Mouse (Mus musculus) megakaryocyte, embryonic 14.5 days (primary cell): ENCODE measurements around the gene Jpt1. TPM values are rescaled to one million over a fixed set of nuclear protein-coding genes. Genes with fewer than 3 reads are reported as not detected.
"Not testable (repeated sequence)": the region's sequence is repeated elsewhere in the genome, so short reads cannot be mapped to it uniquely, and the experiment has no call there.

Experiments
- H3K27me3 ChIP-seq: replicated peaks from 2 replicates; pipeline ENCODE3; 2012; ENCODE audit warnings: inconsistent platforms
- H3K36me3 ChIP-seq: replicated peaks from 2 replicates; pipeline ENCODE3; 2012; ENCODE audit warnings: low read length, inconsistent platforms, mixed read lengths
- H3K4me1 ChIP-seq: 2 replicates; pipeline ENCODE4 v1.6.1; 2012; ENCODE audit warnings: inconsistent platforms
- H3K4me3 ChIP-seq: replicated peaks from 2 replicates; pipeline ENCODE3; 2012; ENCODE audit warnings: moderate library complexity, mild to moderate bottlenecking, inconsistent platforms
- H3K9me3 ChIP-seq: 2 replicates; pipeline ENCODE4 v1.6.1; 2012; ENCODE audit warnings: inconsistent platforms
- FLI1 ChIP-seq: IDR thresholded peaks from 2 replicates; pipeline ENCODE4 v1.6.1; 2012; ENCODE audit warnings: low read length, inconsistent platforms, mixed read lengths
- GATA1 ChIP-seq: IDR thresholded peaks from 3 replicates; pipeline ENCODE4 v1.6.1; 2012; ENCODE audit warnings: mixed read lengths, low read length, inconsistent platforms, borderline replicate concordance
- polyA plus RNA-seq: library from polyadenylated mRNA; stranded (reverse); fragments of >175 nt; gene quantifications from 2 replicates; pipeline ENCODE4 v1.2.3, GENCODE M21; 2012; ENCODE audit warnings: low replicate concordance; ENCODE audit not compliant: insufficient read depth

The Jpt1 gene
- polyA plus RNA-seq, 1 experiment: 807 TPM

- Histone ChIP-seq H3K9me3 (no peaks in the 10 kb centered on the region), H3K36me3 (peaks cover 39% of the 10 kb centered on the region), H3K4me3 (no peak overlapping the region), H3K4me1 (peaks cover 69% of the 10 kb centered on the region), H3K27me3 (no peaks in the 10 kb centered on the region)
- TF ChIP-seq FLI1 (no peak), GATA1 (no peak)
Measured at GRCm38 (mm10) chr11:115478296-115478938, 35.8 kb downstream of the Jpt1 start.

DNA sequence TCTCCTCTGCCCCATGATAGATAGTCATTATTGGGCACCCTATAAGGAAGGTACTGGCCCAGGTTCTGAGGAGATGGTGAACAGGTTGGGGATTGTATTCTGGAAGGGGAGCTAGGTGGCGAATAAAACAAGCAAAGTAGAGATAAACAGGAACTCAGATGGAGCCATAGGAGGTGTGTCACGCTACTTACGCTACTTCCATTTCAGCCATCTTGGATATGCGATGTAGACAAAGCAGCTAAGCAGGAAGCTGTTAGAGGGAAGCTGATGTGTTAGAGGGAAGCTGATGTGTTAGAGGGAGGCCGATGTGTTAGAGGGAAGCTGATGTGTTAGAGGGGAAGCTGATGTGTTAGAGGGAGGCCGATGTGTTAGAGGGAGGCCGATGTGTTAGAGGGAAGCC lies 36.8 kb downstream of the Jpt1 start:
- H3K36me3 ChIP-seq: peaks cover 32% of the 10 kb centered on the region
- not testable (repeated sequence) for H3K9me3 ChIP-seq, H3K27me3 ChIP-seq
- peaks cover 72% of the 10 kb centered on the region for H3K4me1 ChIP-seq
- H3K4me3 ChIP-seq: peak overlapping the region; percentile 62

- H3K9me3 ChIP-seq, H3K27me3 ChIP-seq: not testable (repeated sequence)
- Histone ChIP-seq H3K36me3 (peaks cover 28% of the 10 kb centered on the region), H3K4me1 (peaks cover 66% of the 10 kb centered on the region), H3K4me3 (peak overlapping the region; percentile 75)
Measured at GRCm38 (mm10) chr11:115476630-115477029, 37.6 kb downstream of the Jpt1 start.

DNA sequence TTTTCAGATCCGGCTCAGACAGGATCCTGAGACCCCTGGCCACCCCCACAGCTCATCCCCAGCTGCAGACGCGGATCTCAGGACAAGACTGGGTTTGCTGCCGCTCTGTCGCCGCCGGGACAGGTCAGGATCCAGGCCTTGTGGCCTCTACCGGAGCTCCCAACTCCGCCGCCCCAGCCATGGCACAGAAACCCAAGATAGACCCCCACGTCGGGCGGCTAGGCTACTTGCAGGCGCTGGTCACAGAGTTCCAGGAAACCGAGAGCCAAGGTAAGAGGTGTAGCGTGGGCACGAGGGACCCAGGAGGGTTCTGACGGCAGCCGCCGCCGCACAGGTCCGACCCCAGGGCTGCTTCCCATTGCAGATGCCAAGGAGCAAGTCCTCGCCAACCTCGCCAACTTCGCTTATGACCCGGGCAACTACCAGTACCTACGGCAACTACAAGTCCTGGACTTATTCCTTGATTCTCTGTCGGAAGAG lies 38.4 kb downstream of the Jpt1 start:
- Histone ChIP-seq H3K4me1 (peaks cover 62% of the 10 kb centered on the region), H3K36me3 (peaks cover 23% of the 10 kb centered on the region), H3K9me3 (no peaks in the 10 kb centered on the region), H3K27me3 (peaks cover 6% of the 10 kb centered on the region), H3K4me3 (peak overlapping the region; percentile 97)
- no peak for TF ChIP-seq FLI1
- no peak for TF ChIP-seq GATA1

- H3K36me3 ChIP-seq: peaks cover 17% of the 10 kb centered on the region
- peaks cover 7% of the 10 kb centered on the region for H3K27me3 ChIP-seq
- H3K9me3 ChIP-seq: peaks cover 3% of the 10 kb centered on the region
- peaks cover 62% of the 10 kb centered on the region for H3K4me1 ChIP-seq
- H3K4me3 ChIP-seq: peak within 1 kb of the TSS; percentile 97
- TF ChIP-seq FLI1 (peak; percentile 59), GATA1 (no peak)
Measured at GRCm38 (mm10) chr11:115475025-115475757, 39.0 kb downstream of the Jpt1 start, which contains the start of gene Armc7. Gene Armc7, plus strand, starts transcription at chr11:115475667.

DNA sequence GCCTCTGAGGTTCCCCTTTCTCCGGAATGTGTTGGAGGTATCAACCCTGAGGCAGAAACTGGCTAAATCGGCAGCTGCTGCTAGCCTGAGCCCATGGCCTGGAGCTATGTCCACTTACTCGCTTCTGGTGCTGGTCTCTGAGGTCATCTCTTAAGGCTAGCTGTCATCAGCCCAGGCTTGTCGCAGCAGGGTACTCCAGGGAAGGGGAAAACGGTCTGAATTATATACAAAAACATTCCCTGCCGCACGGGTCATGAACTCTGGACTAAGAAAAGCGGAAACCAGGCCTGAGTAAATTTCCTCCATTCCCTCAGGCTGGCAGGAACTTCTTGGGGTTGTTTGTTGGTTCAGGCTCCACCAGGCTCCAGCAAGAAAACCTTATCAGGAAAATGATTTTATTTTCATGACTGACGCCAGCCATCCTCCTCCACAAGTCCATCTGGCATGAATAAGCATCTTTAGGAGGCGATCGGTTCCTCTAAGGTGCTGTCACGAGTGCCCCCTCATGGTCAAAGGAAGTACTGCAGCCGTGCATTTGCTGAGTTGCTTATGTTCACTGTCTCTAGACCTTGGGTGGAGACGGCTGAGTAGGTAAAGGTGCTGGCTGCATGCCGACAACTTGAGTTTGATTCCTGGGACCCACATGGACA lies 40.4 kb downstream of the Jpt1 start:
- Histone ChIP-seq H3K9me3 (peaks cover 10% of the 10 kb centered on the region), H3K27me3 (peaks cover 19% of the 10 kb centered on the region), H3K4me1 (peaks cover 54% of the 10 kb centered on the region), H3K36me3 (peaks cover 3% of the 10 kb centered on the region), H3K4me3 (peak overlapping the region; percentile 74)
- no peak for TF ChIP-seq GATA1
- no peak for TF ChIP-seq FLI1

DNA sequence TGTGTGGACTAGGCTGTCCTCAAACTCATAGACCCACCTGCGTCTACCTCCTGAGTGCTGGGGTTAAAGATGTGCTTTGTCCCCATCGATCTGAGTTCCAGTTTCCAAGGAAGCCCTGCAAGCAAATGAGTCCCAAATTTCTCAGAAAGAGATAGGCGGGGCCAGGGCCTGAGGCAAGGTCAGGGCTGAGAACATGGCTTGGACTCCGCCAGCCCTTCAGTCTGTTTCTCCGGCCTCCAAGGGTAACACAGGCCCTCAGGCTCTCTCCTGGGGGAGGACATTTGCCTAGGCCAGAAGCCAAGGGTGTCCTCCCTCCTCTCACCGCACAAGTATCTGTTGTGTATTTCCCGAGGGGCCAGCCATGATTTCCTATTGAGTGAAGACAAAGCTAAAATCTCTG lies 42.0 kb downstream of the Jpt1 start:
- Histone ChIP-seq H3K36me3 (no peaks in the 10 kb centered on the region), H3K4me1 (peaks cover 42% of the 10 kb centered on the region), H3K4me3 (no peak overlapping the region), H3K9me3 (peaks cover 10% of the 10 kb centered on the region), H3K27me3 (peaks cover 30% of the 10 kb centered on the region)
- TF ChIP-seq FLI1: no peak
- no peak for TF ChIP-seq GATA1

DNA sequence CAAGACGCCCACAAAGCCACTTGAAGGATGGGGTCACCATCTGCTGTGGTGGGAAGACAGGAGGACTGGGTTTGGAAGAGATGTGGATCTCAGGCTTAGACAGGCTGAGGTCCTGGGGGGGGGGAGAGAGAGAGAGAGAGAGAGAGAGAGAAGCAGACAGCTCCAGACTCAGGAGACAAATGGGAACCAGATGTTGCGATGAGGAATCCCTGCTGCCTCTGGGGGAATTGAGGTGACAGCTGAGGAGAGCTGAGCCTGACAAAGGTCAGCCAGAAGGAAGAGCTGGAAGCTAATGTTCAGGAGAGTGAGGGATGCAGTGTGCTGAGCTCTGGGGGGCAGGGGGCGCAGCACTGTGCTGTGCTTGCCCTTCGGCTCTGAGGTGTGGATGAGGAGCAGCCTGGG lies 47.0 kb downstream of the Jpt1 start:
- peaks cover 65% of the 10 kb centered on the region for H3K27me3 ChIP-seq
- peaks cover 10% of the 10 kb centered on the region for H3K9me3 ChIP-seq
- H3K36me3 ChIP-seq: no peaks in the 10 kb centered on the region
- H3K4me1 ChIP-seq: peaks cover 3% of the 10 kb centered on the region; the same call in 1 of the 2 replicates
- no peak for TF ChIP-seq FLI1
- no peak for TF ChIP-seq GATA1
- H3K4me3 ChIP-seq: no peak overlapping the region

GRCm38 (mm10) chr11:115464851-115465250 lies 49.3 kb downstream of the Jpt1 start:
- Histone ChIP-seq H3K9me3 (peaks cover 8% of the 10 kb centered on the region), H3K4me3 (no peak overlapping the region), H3K27me3 (peaks cover 71% of the 10 kb centered on the region), H3K36me3 (no peaks in the 10 kb centered on the region), H3K4me1 (peaks cover 3% of the 10 kb centered on the region; the same call in 1 of the 2 replicates)
- TF ChIP-seq FLI1 (no peak), GATA1 (no peak)

DNA sequence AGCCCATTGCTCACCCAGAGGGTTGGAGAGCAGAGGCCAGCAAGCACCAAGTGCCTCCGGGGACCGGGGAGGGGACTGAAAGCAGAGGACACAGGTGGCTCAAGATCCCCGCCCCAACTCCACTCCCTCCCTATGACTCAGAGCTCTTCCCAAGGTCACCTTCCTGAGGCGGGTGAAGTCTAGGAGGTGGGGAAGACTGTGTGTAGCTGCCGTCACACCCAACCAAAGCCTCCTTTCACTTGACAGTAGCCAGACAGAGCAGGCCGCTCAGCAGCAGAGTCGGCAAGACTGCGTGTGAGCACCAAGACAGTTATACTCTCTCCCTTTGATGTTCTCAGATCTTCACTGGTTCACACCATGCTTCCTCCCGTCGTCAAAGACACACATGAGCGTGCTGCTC lies 50.8 kb downstream of the Jpt1 start:
- peaks cover 4% of the 10 kb centered on the region for H3K9me3 ChIP-seq
- TF ChIP-seq FLI1: no peak
- no peak for TF ChIP-seq GATA1
- H3K4me1 ChIP-seq: peaks cover 3% of the 10 kb centered on the region; the same call in 1 of the 2 replicates
- no peak overlapping the region for H3K4me3 ChIP-seq
- H3K36me3 ChIP-seq: no peaks in the 10 kb centered on the region
- H3K27me3 ChIP-seq: peaks cover 72% of the 10 kb centered on the region
